Mouse (Mus musculus) liver, embryonic 12.5 days (tissue): Measurements from ENCODE around the gene Nos2. TPM values are rescaled to one million over a fixed set of nuclear protein-coding genes. Genes with fewer than 3 reads are reported as not detected.
"Not testable (repeated sequence)": the region's sequence is repeated elsewhere in the genome, so short reads cannot be mapped to it uniquely, and the experiment has no call there.

Source experiments
- ATAC-seq: fragments of 200-750 bp; cut with Nextera tagmentation; 2 replicates; pipeline ENCODE4 v1.8.0; 2017; ENCODE audit warnings: moderate number of reproducible peaks, mild to moderate bottlenecking, moderate library complexity
- H3K27ac ChIP-seq: fragments of 300-500 bp; sonication (generic); 2 replicates; pipeline ENCODE4 v1.5.1; 2016; ENCODE audit warnings: mild to moderate bottlenecking
- H3K27me3 ChIP-seq: fragments of 300-500 bp; sonication (generic); replicated peaks from 2 replicates; pipeline ENCODE4 v1.6.1; 2016; ENCODE audit warnings: mild to moderate bottlenecking, moderate library complexity
- H3K36me3 ChIP-seq: fragments of 300-500 bp; sonication (generic); 2 replicates; pipeline ENCODE4 v1.6.1; 2016; ENCODE audit warnings: mild to moderate bottlenecking, moderate library complexity
- H3K4me1 ChIP-seq: fragments of 300-500 bp; sonication (generic); 2 replicates; pipeline ENCODE4 v1.6.1; 2016
- H3K4me2 ChIP-seq: fragments of 300-500 bp; sonication (generic); 2 replicates; pipeline ENCODE4 v1.6.1; 2016; ENCODE audit warnings: mild to moderate bottlenecking, moderate library complexity
- H3K4me3 ChIP-seq: fragments of 300-500 bp; sonication (generic); 2 replicates; pipeline ENCODE4 v1.5.1; 2016; ENCODE audit warnings: mild to moderate bottlenecking, moderate library complexity
- H3K9ac ChIP-seq: fragments of 300-500 bp; sonication (generic); 2 replicates; pipeline ENCODE4 v1.6.1; 2016; ENCODE audit warnings: mild to moderate bottlenecking, moderate library complexity
- H3K9me3 ChIP-seq: fragments of 300-500 bp; sonication (generic); replicated peaks from 2 replicates; pipeline ENCODE4 v1.6.1; 2016; ENCODE audit warnings: mild to moderate bottlenecking, moderate library complexity
- WGBS: fragments of 180-500 bp; shearing (Covaris S2); methylation state at CpG from one replicate; pipeline ENCODE4 v1.1.7; 2016; ENCODE audit not compliant: insufficient replicate concordance; 5-methylcytosine and 5-hydroxymethylcytosine counted together
- polyA plus RNA-seq: library from polyadenylated mRNA; unstranded; fragments of >200 nt; fragmentation: Nextera tagmentation; extraction: Ambion mirVana; gene quantifications from 2 replicates; pipeline ENCODE4 v1.2.1, GENCODE M21; 2016

Gene Nos2
- polyA plus RNA-seq, 1 experiment from 2014 or later = 0.07 TPM

GRCm38 (mm10) chr11:78980083-78980634, 59.6 kb downstream of the Nos2 start:
- Histone ChIP-seq H3K4me1 (peaks cover 59% of the 10 kb centered on the region), H3K9me3 (no peaks in the 10 kb centered on the region), H3K36me3 (peaks cover 9% of the 10 kb centered on the region), H3K27ac (peak overlapping the region; percentile 61), H3K4me2 (peak overlapping the region; percentile 12; the same call in 1 of the 2 replicates), H3K9ac (no peak overlapping the region), H3K4me3 (no peak overlapping the region), H3K27me3 (no peaks in the 10 kb centered on the region)
- no peak for ATAC-seq
- 40% methylated on average over 4 of the region's 4 CpGs for WGBS

GRCm38 (mm10) chr11:78982042-78982441, 61.5 kb downstream of the Nos2 start:
- Histone ChIP-seq H3K4me2 (peak overlapping the region; percentile 53; the same call in 1 of the 2 replicates), H3K9ac (no peak overlapping the region), H3K4me3 (no peak overlapping the region), H3K36me3 (no peaks in the 10 kb centered on the region), H3K9me3 (no peaks in the 10 kb centered on the region), H3K27ac (peak overlapping the region; percentile 75; the same call in 1 of the 2 replicates), H3K27me3 (no peaks in the 10 kb centered on the region), H3K4me1 (peaks cover 61% of the 10 kb centered on the region)
- peak; percentile 75 for ATAC-seq
- WGBS = 45% methylated on average over 2 of the region's 2 CpGs

- no peak overlapping the region for H3K4me3 ChIP-seq
- ATAC-seq = no peak
- 52% methylated on average over 12 of the region's 12 CpGs for WGBS
- no peak overlapping the region for H3K9ac ChIP-seq
- peaks cover 55% of the 10 kb centered on the region for H3K4me1 ChIP-seq
- H3K9me3 ChIP-seq = no peaks in the 10 kb centered on the region
- peak overlapping the region; percentile 75 for H3K27ac ChIP-seq
- peak overlapping the region; percentile 53 for H3K4me2 ChIP-seq
- no peaks in the 10 kb centered on the region for H3K27me3 ChIP-seq
- no peaks in the 10 kb centered on the region for H3K36me3 ChIP-seq
Observed at GRCm38 (mm10) chr11:78982513-78983291, 62.1 kb downstream of the Nos2 start.

- 43% methylated on average over 7 of the region's 7 CpGs for WGBS
- Histone ChIP-seq H3K4me2 (peak overlapping the region; percentile 53), H3K4me3 (peak overlapping the region; percentile 37), H3K4me1 (peaks cover 55% of the 10 kb centered on the region), H3K27me3 (no peaks in the 10 kb centered on the region), H3K36me3 (no peaks in the 10 kb centered on the region), H3K27ac (peak overlapping the region; percentile 75), H3K9me3 (no peaks in the 10 kb centered on the region), H3K9ac (no peak overlapping the region)
- no peak for ATAC-seq
Observed at GRCm38 (mm10) chr11:78983539-78983938, 63.0 kb downstream of the Nos2 start.

- peak within 1 kb of the TSS; percentile 37 for H3K4me3 ChIP-seq
- ATAC-seq = peak; percentile 56
- no peaks in the 10 kb centered on the region for H3K27me3 ChIP-seq
- H3K4me2 ChIP-seq = peak within 1 kb of the TSS; percentile 53
- H3K27ac ChIP-seq = peak within 1 kb of the TSS; percentile 75
- no peaks in the 10 kb centered on the region for H3K36me3 ChIP-seq
- H3K4me1 ChIP-seq = peaks cover 53% of the 10 kb centered on the region
- no peaks in the 10 kb centered on the region for H3K9me3 ChIP-seq
- 14% methylated on average over 10 of the region's 10 CpGs for WGBS
- peak within 1 kb of the TSS; percentile 32; the same call in 1 of the 2 replicates for H3K9ac ChIP-seq
Observed at GRCm38 (mm10) chr11:78984483-78985177, 64.0 kb downstream of the Nos2 start, which contains the start of gene Lgals9. TSS of gene Lgals9 (minus strand) at chr11:78984946.

GRCm38 (mm10) chr11:78985505-78985904, 64.9 kb downstream of the Nos2 start:
- Histone ChIP-seq H3K27ac (no peak overlapping the region), H3K9me3 (0 out of 2 replicates have a peak, but pooled peaks cover 6% of the 10 kb centered on the region), H3K9ac (no peak overlapping the region), H3K4me1 (peaks cover 44% of the 10 kb centered on the region), H3K4me3 (no peak overlapping the region), H3K27me3 (no peaks in the 10 kb centered on the region), H3K36me3 (no peaks in the 10 kb centered on the region), H3K4me2 (peak overlapping the region; percentile 53)
- ATAC-seq = no peak

- WGBS = 66% methylated on average over 10 of the region's 10 CpGs
- H3K4me1 ChIP-seq = peaks cover 39% of the 10 kb centered on the region
- no peak overlapping the region for H3K4me2 ChIP-seq
- no peaks in the 10 kb centered on the region for H3K36me3 ChIP-seq
- no peak overlapping the region for H3K9ac ChIP-seq
- no peak overlapping the region for H3K27ac ChIP-seq
- H3K9me3 ChIP-seq = 0 out of 2 replicates have a peak, but pooled peaks cover 10% of the 10 kb centered on the region
- no peak overlapping the region for H3K4me3 ChIP-seq
- no peaks in the 10 kb centered on the region for H3K27me3 ChIP-seq
- ATAC-seq = no peak
Observed at GRCm38 (mm10) chr11:78986311-78987002, 65.9 kb downstream of the Nos2 start.

GRCm38 (mm10) chr11:78989206-78989605, 68.6 kb downstream of the Nos2 start:
- H3K4me1 ChIP-seq = peaks cover 13% of the 10 kb centered on the region
- not testable (repeated sequence) for H3K27me3 ChIP-seq, H3K4me3 ChIP-seq, ATAC-seq, H3K27ac ChIP-seq, H3K9ac ChIP-seq, H3K36me3 ChIP-seq, H3K4me2 ChIP-seq
- 84% methylated on average over 11 of the region's 11 CpGs for WGBS
- H3K9me3 ChIP-seq = 0 out of 2 replicates have a peak, but pooled peaks cover 13% of the 10 kb centered on the region

- 75% methylated on average over 9 of the region's 9 CpGs for WGBS
- no peak for ATAC-seq
- Histone ChIP-seq H3K4me2 (no peak overlapping the region), H3K4me1 (peaks cover 4% of the 10 kb centered on the region), H3K9ac (no peak overlapping the region), H3K27me3 (no peaks in the 10 kb centered on the region), H3K9me3 (0 out of 2 replicates have a peak, but pooled peaks cover 13% of the 10 kb centered on the region), H3K36me3 (no peaks in the 10 kb centered on the region), H3K4me3 (no peak overlapping the region), H3K27ac (no peak overlapping the region)
Observed at GRCm38 (mm10) chr11:78990096-78990495, 69.5 kb downstream of the Nos2 start.

- H3K4me1 ChIP-seq, H3K27ac ChIP-seq, H3K4me2 ChIP-seq, ATAC-seq, H3K27me3 ChIP-seq, H3K4me3 ChIP-seq, H3K36me3 ChIP-seq, H3K9ac ChIP-seq: not testable (repeated sequence)
- WGBS = 72% methylated on average over 5 of the region's 5 CpGs
- H3K9me3 ChIP-seq = peaks cover 13% of the 10 kb centered on the region; the same call in 1 of the 2 replicates
Observed at GRCm38 (mm10) chr11:78990875-78991543, 70.4 kb downstream of the Nos2 start.

GRCm38 (mm10) chr11:78999118-78999517, 78.5 kb downstream of the Nos2 start:
- Histone ChIP-seq H3K9me3 (peaks cover 3% of the 10 kb centered on the region), H3K4me2 (no peak overlapping the region), H3K36me3 (no peaks in the 10 kb centered on the region), H3K4me3 (no peak overlapping the region), H3K4me1 (peaks cover 24% of the 10 kb centered on the region), H3K27me3 (no peaks in the 10 kb centered on the region), H3K27ac (no peak overlapping the region), H3K9ac (no peak overlapping the region)
- ATAC-seq = no peak
- 57% methylated on average over 6 of the region's 6 CpGs for WGBS
